Mouse (Mus musculus) spleen, postnatal 14 days (tissue): Measurements from ENCODE around the gene Sdccag8.

ENCODE experiments used
- DNase-seq, 2 experiments: peaks; one replicate each; pipeline ENCODE4 v3.0.0; 2021 to 2022; ENCODE audit warnings: low spot score in 2 of 2

Gene Sdccag8

GRCm38 (mm10) chr1:177010607-177011302 is 196.3 kb downstream of the Sdccag8 start:
- no peak for DNase-seq

- DNase-seq = no peak
Measured at GRCm38 (mm10) chr1:177011688-177012087, 197.2 kb downstream of the Sdccag8 start.

GRCm38 (mm10) chr1:177012774-177013173 is 198.3 kb downstream of the Sdccag8 start:
- no peak for DNase-seq

GRCm38 (mm10) chr1:177013313-177013712 is 198.9 kb downstream of the Sdccag8 start:
- DNase-seq = no peak

- no peak for DNase-seq
Measured at GRCm38 (mm10) chr1:177013776-177014175, 199.3 kb downstream of the Sdccag8 start.

- no peak for DNase-seq
Measured at GRCm38 (mm10) chr1:177014346-177014745, 199.9 kb downstream of the Sdccag8 start.

- no peak for DNase-seq
Measured at GRCm38 (mm10) chr1:177014921-177015439, 200.5 kb downstream of the Sdccag8 start.

GRCm38 (mm10) chr1:177015917-177016316 is 201.5 kb downstream of the Sdccag8 start:
- DNase-seq = no peak

GRCm38 (mm10) chr1:177016729-177017128 is 202.3 kb downstream of the Sdccag8 start:
- no peak for DNase-seq

- no peak for DNase-seq
Measured at GRCm38 (mm10) chr1:177018750-177019149, 204.3 kb downstream of the Sdccag8 start.

GRCm38 (mm10) chr1:177019668-177020067 is 205.2 kb downstream of the Sdccag8 start:
- no peak for DNase-seq

- no peak for DNase-seq
Measured at GRCm38 (mm10) chr1:177022751-177023150, 208.3 kb downstream of the Sdccag8 start.

- DNase-seq = no peak
Measured at GRCm38 (mm10) chr1:177027706-177028105, 213.2 kb downstream of the Sdccag8 start.

- no peak for DNase-seq
Measured at GRCm38 (mm10) chr1:177029032-177029431, 214.6 kb downstream of the Sdccag8 start.

- DNase-seq = no peak
Measured at GRCm38 (mm10) chr1:177030669-177031068, 216.2 kb downstream of the Sdccag8 start.

GRCm38 (mm10) chr1:177031196-177031595 is 216.7 kb downstream of the Sdccag8 start:
- no peak for DNase-seq

GRCm38 (mm10) chr1:177032233-177032632 is 217.8 kb downstream of the Sdccag8 start:
- no peak for DNase-seq

GRCm38 (mm10) chr1:177035460-177035859 is 221.0 kb downstream of the Sdccag8 start:
- no peak for DNase-seq

- DNase-seq = no peak
Measured at GRCm38 (mm10) chr1:177038383-177038782, 223.9 kb downstream of the Sdccag8 start.

GRCm38 (mm10) chr1:177039093-177039674 is 224.7 kb downstream of the Sdccag8 start:
- DNase-seq = no peak

- no peak for DNase-seq
Measured at GRCm38 (mm10) chr1:177040058-177040457, 225.6 kb downstream of the Sdccag8 start.

GRCm38 (mm10) chr1:177045885-177046284 is 231.4 kb downstream of the Sdccag8 start:
- DNase-seq = no peak

GRCm38 (mm10) chr1:177046963-177047362 is 232.5 kb downstream of the Sdccag8 start:
- no peak for DNase-seq
